Mouse (Mus musculus): ENCODE measurements around the gene Utrn. TPM values are rescaled to one million over a fixed set of nuclear protein-coding genes. Genes with fewer than 3 reads are reported as not detected.

The Utrn gene
- polyA plus RNA-seq, 1 experiment = 159 TPM

DNA sequence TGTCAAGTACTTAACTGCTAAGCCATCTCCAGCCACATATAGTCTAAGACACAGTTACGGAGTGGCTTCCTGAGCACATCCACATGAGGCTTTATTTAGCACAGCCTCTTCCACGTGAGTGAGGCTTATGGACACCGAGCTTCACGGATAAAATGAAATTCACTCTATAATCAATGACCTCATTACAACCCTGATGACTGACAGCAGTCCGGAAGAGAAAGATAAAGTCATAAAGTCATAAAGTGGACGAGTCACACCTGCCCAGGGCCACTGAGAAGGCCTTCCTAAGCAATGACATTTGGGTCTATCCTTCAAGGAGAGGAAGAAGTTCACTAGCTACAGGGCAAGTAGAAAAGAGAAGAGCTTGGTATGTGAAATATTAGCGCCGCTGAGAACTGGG lies 7.1 kb downstream of the Utrn start:
- no peak for TF ChIP-seq EP300 (IDR thresholded peaks at IDR 0.05; ENCODE audit: insufficient read depth, low read depth, low read length)
- TF ChIP-seq CTCF (IDR thresholded peaks at IDR 0.05; ENCODE audit: low read depth, low read length) = no peak
- no peak for TF ChIP-seq POLR2A (IDR thresholded peaks at IDR 0.05; ENCODE audit: insufficient read depth, low read length)
- Histone ChIP-seq H3K4me3 (ENCODE audit: low read depth, low read length) (no peak overlapping the region), H3K4me1 (ENCODE audit: control insufficient read depth, insufficient read depth, low read length) (no peaks in the 10 kb centered on the region), H3K9me3 (replicated peaks; ENCODE audit: control insufficient read depth, insufficient read depth, low read length, poor library complexity, severe bottlenecking) (no peaks in the 10 kb centered on the region), H3K36me3 (ENCODE audit: control insufficient read depth, insufficient read depth, low read length, poor library complexity, severe bottlenecking) (peaks cover 5% of the 10 kb centered on the region; the same call in 1 of the 2 replicates), H3K27ac (ENCODE audit: insufficient read depth, low read length) (no peak overlapping the region), H3K27me3 (ENCODE audit: control insufficient read depth, insufficient read depth, low read length, poor library complexity, severe bottlenecking) (no peaks in the 10 kb centered on the region), H3K9ac (ENCODE audit: low read depth, poor library complexity, severe bottlenecking) (no peak overlapping the region)

DNA sequence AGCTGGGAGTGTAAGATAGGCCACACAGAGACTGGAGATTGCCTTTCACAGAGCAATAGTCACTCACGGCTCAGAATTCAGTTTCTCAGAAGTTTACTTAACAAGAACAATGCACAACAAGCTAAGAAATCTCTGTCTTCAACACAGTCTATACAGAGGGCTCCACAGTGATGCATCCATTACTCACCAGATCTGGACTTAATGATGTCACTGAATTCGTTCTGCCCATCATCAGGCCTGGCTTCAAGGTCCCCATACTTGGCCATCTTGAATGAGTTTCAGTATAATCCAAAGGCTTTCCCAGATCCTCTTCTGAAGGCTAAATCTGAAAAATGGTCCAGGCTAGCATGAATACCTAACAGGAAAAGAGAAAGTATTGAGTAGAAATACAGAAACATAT lies 7.8 kb downstream of the Utrn start:
- Histone ChIP-seq H3K36me3 (ENCODE audit: control insufficient read depth, insufficient read depth, low read length, poor library complexity, severe bottlenecking) (peaks cover 5% of the 10 kb centered on the region; the same call in 1 of the 2 replicates), H3K27ac (ENCODE audit: insufficient read depth, low read length) (no peak overlapping the region), H3K4me1 (ENCODE audit: control insufficient read depth, insufficient read depth, low read length) (no peaks in the 10 kb centered on the region), H3K9ac (ENCODE audit: low read depth, poor library complexity, severe bottlenecking) (no peak overlapping the region), H3K9me3 (replicated peaks; ENCODE audit: control insufficient read depth, insufficient read depth, low read length, poor library complexity, severe bottlenecking) (no peaks in the 10 kb centered on the region), H3K4me3 (ENCODE audit: low read depth, low read length) (no peak overlapping the region), H3K27me3 (ENCODE audit: control insufficient read depth, insufficient read depth, low read length, poor library complexity, severe bottlenecking) (no peaks in the 10 kb centered on the region)
- TF ChIP-seq CTCF (IDR thresholded peaks at IDR 0.05; ENCODE audit: low read depth, low read length) (no peak), EP300 (IDR thresholded peaks at IDR 0.05; ENCODE audit: insufficient read depth, low read depth, low read length) (no peak), POLR2A (IDR thresholded peaks at IDR 0.05; ENCODE audit: insufficient read depth, low read length) (no peak)

DNA sequence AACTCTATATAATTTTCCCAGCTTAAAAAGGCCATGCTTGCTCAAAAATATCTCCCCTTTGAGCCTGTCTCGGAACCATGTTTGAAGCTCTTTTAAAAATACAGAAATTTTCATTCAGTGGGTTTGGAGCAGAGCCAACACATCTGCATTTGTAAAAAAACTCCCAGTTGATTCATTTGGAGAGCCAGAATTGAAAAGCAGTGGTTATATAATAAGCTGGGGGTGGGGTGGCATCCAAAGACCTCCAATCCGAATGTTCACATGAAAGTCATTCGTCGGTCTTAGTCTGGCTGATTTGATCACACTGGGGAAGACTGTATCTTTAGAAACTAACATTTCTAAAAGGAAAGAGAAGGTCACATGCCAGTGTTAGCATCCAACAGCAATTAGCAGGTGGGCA lies 8.4 kb downstream of the Utrn start:
- no peak overlapping the region for H3K4me3 ChIP-seq (ENCODE audit: low read depth, low read length)
- no peak overlapping the region for H3K27ac ChIP-seq (ENCODE audit: insufficient read depth, low read length)
- H3K9me3 ChIP-seq (replicated peaks; ENCODE audit: control insufficient read depth, insufficient read depth, low read length, poor library complexity, severe bottlenecking) = no peaks in the 10 kb centered on the region
- no peaks in the 10 kb centered on the region for H3K27me3 ChIP-seq (ENCODE audit: control insufficient read depth, insufficient read depth, low read length, poor library complexity, severe bottlenecking)
- TF ChIP-seq CTCF (IDR thresholded peaks at IDR 0.05; ENCODE audit: low read depth, low read length) (no peak), POLR2A (IDR thresholded peaks at IDR 0.05; ENCODE audit: insufficient read depth, low read length) (no peak), EP300 (IDR thresholded peaks at IDR 0.05; ENCODE audit: insufficient read depth, low read depth, low read length) (no peak)
- peaks cover 5% of the 10 kb centered on the region; the same call in 1 of the 2 replicates for H3K36me3 ChIP-seq (ENCODE audit: control insufficient read depth, insufficient read depth, low read length, poor library complexity, severe bottlenecking)
- no peaks in the 10 kb centered on the region for H3K4me1 ChIP-seq (ENCODE audit: control insufficient read depth, insufficient read depth, low read length)
- H3K9ac ChIP-seq (ENCODE audit: low read depth, poor library complexity, severe bottlenecking) = no peak overlapping the region

DNA sequence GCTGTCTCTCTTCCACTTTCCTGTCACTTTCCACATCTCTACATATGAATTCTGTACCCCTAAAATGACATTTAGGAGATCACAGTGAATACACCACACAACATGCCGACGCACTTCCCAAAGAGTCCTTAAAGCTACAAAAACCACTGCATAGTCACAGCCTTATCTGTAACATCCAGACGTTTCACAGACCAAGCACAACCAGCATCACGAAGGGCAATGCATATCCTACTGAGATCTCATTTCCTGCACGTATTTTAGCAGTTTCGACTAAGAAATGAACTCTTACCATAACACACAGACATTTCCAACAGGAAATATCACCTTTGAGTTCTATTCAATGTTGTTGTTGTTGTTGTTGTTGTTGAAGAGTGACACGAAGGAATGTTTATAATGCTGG lies 8.8 kb downstream of the Utrn start:
- TF ChIP-seq EP300 (IDR thresholded peaks at IDR 0.05; ENCODE audit: insufficient read depth, low read depth, low read length) (no peak), POLR2A (IDR thresholded peaks at IDR 0.05; ENCODE audit: insufficient read depth, low read length) (no peak), CTCF (IDR thresholded peaks at IDR 0.05; ENCODE audit: low read depth, low read length) (no peak)
- Histone ChIP-seq H3K27me3 (ENCODE audit: control insufficient read depth, insufficient read depth, low read length, poor library complexity, severe bottlenecking) (no peaks in the 10 kb centered on the region), H3K36me3 (ENCODE audit: control insufficient read depth, insufficient read depth, low read length, poor library complexity, severe bottlenecking) (peaks cover 5% of the 10 kb centered on the region; the same call in 1 of the 2 replicates)

DNA sequence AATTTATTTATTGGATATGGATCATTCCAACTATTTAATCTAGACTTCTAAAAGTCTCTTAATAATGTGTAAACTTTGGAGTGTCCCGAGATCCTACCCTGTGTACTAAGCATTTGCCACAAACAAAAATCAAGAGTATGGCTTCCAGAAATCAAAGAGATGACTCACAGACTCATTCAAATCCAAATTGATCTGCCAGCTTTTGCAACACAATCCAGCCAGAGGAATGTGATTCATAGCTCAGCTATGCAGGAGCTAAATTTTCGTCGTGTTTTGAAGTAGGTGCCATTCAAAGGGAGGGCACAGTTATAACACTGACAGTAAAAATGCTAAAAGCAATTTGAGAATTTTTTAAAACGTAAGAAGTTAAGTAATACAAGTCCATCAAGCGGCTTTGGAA lies 11.1 kb downstream of the Utrn start:
- TF ChIP-seq POLR2A (IDR thresholded peaks at IDR 0.05; ENCODE audit: insufficient read depth, low read length) (no peak), EP300 (IDR thresholded peaks at IDR 0.05; ENCODE audit: insufficient read depth, low read depth, low read length) (no peak), CTCF (IDR thresholded peaks at IDR 0.05; ENCODE audit: low read depth, low read length) (no peak)
- Histone ChIP-seq H3K4me1 (ENCODE audit: control insufficient read depth, insufficient read depth, low read length) (no peaks in the 10 kb centered on the region), H3K4me3 (ENCODE audit: low read depth, low read length) (no peak overlapping the region), H3K36me3 (ENCODE audit: control insufficient read depth, insufficient read depth, low read length, poor library complexity, severe bottlenecking) (peaks cover 5% of the 10 kb centered on the region; the same call in 1 of the 2 replicates), H3K27ac (ENCODE audit: insufficient read depth, low read length) (no peak overlapping the region), H3K9me3 (replicated peaks; ENCODE audit: control insufficient read depth, insufficient read depth, low read length, poor library complexity, severe bottlenecking) (no peaks in the 10 kb centered on the region), H3K9ac (ENCODE audit: low read depth, poor library complexity, severe bottlenecking) (no peak overlapping the region), H3K27me3 (ENCODE audit: control insufficient read depth, insufficient read depth, low read length, poor library complexity, severe bottlenecking) (no peaks in the 10 kb centered on the region)

More for the DNA sequence above, 8.8 kb downstream of the Utrn start:
- no peak overlapping the region for H3K4me3 ChIP-seq (ENCODE audit: low read depth, low read length)
- H3K9ac ChIP-seq (ENCODE audit: low read depth, poor library complexity, severe bottlenecking) = no peak overlapping the region
- no peaks in the 10 kb centered on the region for H3K9me3 ChIP-seq (replicated peaks; ENCODE audit: control insufficient read depth, insufficient read depth, low read length, poor library complexity, severe bottlenecking)
- H3K4me1 ChIP-seq (ENCODE audit: control insufficient read depth, insufficient read depth, low read length) = no peaks in the 10 kb centered on the region
- H3K27ac ChIP-seq (ENCODE audit: insufficient read depth, low read length) = no peak overlapping the region

- Histone ChIP-seq H3K27ac (ENCODE audit: insufficient read depth, low read length) (no peak overlapping the region), H3K4me1 (ENCODE audit: control insufficient read depth, insufficient read depth, low read length) (peaks cover 2% of the 10 kb centered on the region), H3K36me3 (ENCODE audit: control insufficient read depth, insufficient read depth, low read length, poor library complexity, severe bottlenecking) (no peaks in the 10 kb centered on the region), H3K4me3 (ENCODE audit: low read depth, low read length) (no peak overlapping the region), H3K9me3 (replicated peaks; ENCODE audit: control insufficient read depth, insufficient read depth, low read length, poor library complexity, severe bottlenecking) (no peaks in the 10 kb centered on the region), H3K9ac (ENCODE audit: low read depth, poor library complexity, severe bottlenecking) (no peak overlapping the region), H3K27me3 (ENCODE audit: control insufficient read depth, insufficient read depth, low read length, poor library complexity, severe bottlenecking) (no peaks in the 10 kb centered on the region)
- TF ChIP-seq CTCF (IDR thresholded peaks at IDR 0.05; ENCODE audit: low read depth, low read length) (no peak), EP300 (IDR thresholded peaks at IDR 0.05; ENCODE audit: insufficient read depth, low read depth, low read length) (no peak), POLR2A (IDR thresholded peaks at IDR 0.05; ENCODE audit: insufficient read depth, low read length) (no peak)
These were observed 14.9 kb downstream of the Utrn start for GRCm38 (mm10) chr10:12854298-12854697.

Data from ES-Bruce4 (cell line).